Mouse (Mus musculus) erythroblast, embryonic 14.5 days (primary cell): ENCODE data around the gene Rac1.

Experiments
- GATA1 ChIP-seq: IDR thresholded peaks from 2 replicates; pipeline ENCODE4 v1.6.1; 2012; ENCODE audit warnings: low read length, inconsistent platforms, mixed read lengths
- TAL1 ChIP-seq: IDR thresholded peaks from 3 replicates; pipeline ENCODE4 v1.6.1; 2012; ENCODE audit warnings: low read length, inconsistent platforms, mixed read lengths

DNA sequence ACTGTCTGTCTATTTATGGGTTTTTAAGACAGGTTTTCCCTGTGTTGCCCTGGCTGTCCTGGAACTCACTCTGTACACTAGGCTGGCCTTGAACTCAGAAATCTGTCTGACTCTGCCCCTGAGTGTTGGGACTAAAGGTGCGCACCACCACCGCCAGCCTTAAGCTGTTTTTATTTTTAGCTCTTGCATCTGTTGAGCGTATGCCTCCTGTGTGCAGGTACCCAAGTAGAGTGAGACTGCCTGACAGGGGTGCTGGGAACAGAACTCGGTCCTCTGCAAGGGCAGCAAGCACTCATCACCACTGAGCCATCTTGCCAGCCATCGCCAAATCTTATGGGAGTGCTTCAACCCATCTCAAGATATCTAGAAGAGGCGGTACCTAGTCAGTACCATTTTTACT, 51.8 kb downstream of the Rac1 start:
- TF ChIP-seq TAL1 (no peak), GATA1 (no peak)
